ENCODE assay signal across 11 mouse cellular contexts in genomic region chr8:82027401-82027800, GRCm38 (mm10).
DNase-seq lines count a peak whose midpoint lies in the region; ATAC-seq and TF ChIP-seq lines count a peak whose summit lies in the region.
"Had no signal": no experiment of that assay in that cellular context is flagged by ENCODE, and none has a peak within 500 bp of the region (broad histone marks: within the 10 kb centered on the region; RNA-seq: fewer than 3 reads in every experiment).

No protein-coding gene starts in this region.

- no peak overlapping the region for H3K4me2 ChIP-seq in neural tube, embryonic 12.5 days (replicated peaks)
- H3K4me2 ChIP-seq: embryonic facial prominence, embryonic 13.5 days; liver, embryonic 13.5 days; stomach, embryonic 15.5 days had no signal

- no peak overlapping the region for H3K27ac ChIP-seq in heart, embryonic 10.5 days
- H3K27ac ChIP-seq in neural tube, embryonic 12.5 days = no peak overlapping the region
- H3K27ac ChIP-seq in gastrocnemius, adult 2 months = no peak overlapping the region
- H3K27ac ChIP-seq: embryonic facial prominence, embryonic 13.5 days; liver, embryonic 13.5 days; stomach, embryonic 15.5 days had no signal

- H3K4me3 ChIP-seq in heart, embryonic 10.5 days = no peak overlapping the region
- no peak overlapping the region for H3K4me3 ChIP-seq in neural tube, embryonic 12.5 days
- H3K4me3 ChIP-seq in gastrocnemius, adult 2 months = no peak overlapping the region
- H3K4me3 ChIP-seq: embryonic facial prominence, embryonic 13.5 days; liver, embryonic 13.5 days; stomach, embryonic 15.5 days had no signal

- intact Hi-C loops in gastrocnemius, adult 2 months (cut with DNase I) = loop anchor here (5.0 kb wide), 1 partner anchor 680 kb away; no protein-coding TSS in a partner anchor

- no peak for TF ChIP-seq CTCF in gastrocnemius, adult 2 months (IDR thresholded peaks at IDR 0.05)

- no peaks in the 10 kb centered on the region for H3K27me3 ChIP-seq in heart, embryonic 10.5 days (ENCODE audit: insufficient read depth, poor library complexity, severe bottlenecking)
- H3K27me3 ChIP-seq in neural tube, embryonic 12.5 days (replicated peaks) = no peaks in the 10 kb centered on the region
- H3K27me3 ChIP-seq: embryonic facial prominence, embryonic 13.5 days; liver, embryonic 13.5 days; stomach, embryonic 15.5 days had no signal

- peaks cover 4% of the 10 kb centered on the region; the same call in 1 of the 2 replicates for H3K4me1 ChIP-seq in heart, embryonic 10.5 days
- H3K4me1 ChIP-seq in neural tube, embryonic 12.5 days = no peaks in the 10 kb centered on the region
- H3K4me1 ChIP-seq: liver, embryonic 13.5 days; stomach, embryonic 15.5 days had no signal

- WGBS in heart, embryonic 10.5 days = 60% methylated on average over 3 of the region's 3 CpGs
- 26% methylated on average over 3 of the region's 3 CpGs for WGBS in neural tube, embryonic 12.5 days

- H3K9me3 ChIP-seq in heart, embryonic 10.5 days = no peaks in the 10 kb centered on the region
- no peaks in the 10 kb centered on the region for H3K9me3 ChIP-seq in neural tube, embryonic 12.5 days
- H3K9me3 ChIP-seq: embryonic facial prominence, embryonic 13.5 days; liver, embryonic 13.5 days; stomach, embryonic 15.5 days had no signal

- H3K9ac ChIP-seq in neural tube, embryonic 12.5 days = no peak overlapping the region
- H3K9ac ChIP-seq: embryonic facial prominence, embryonic 13.5 days; liver, embryonic 13.5 days; stomach, embryonic 15.5 days had no signal

- no peaks in the 10 kb centered on the region for H3K36me3 ChIP-seq in heart, embryonic 10.5 days
- no peaks in the 10 kb centered on the region for H3K36me3 ChIP-seq in neural tube, embryonic 12.5 days
- H3K36me3 ChIP-seq: embryonic facial prominence, embryonic 13.5 days; liver, embryonic 13.5 days; stomach, embryonic 15.5 days had no signal

- DNase-seq in heart, adult 11 months = peak; percentile 90
- DNase-seq in heart, embryonic 10.5 days (ENCODE audit: low spot score) = no peak
- DNase-seq in 416B (ENCODE audit: low read depth) (peak; percentile 43), liver (no peak)
- DNase-seq in kidney, adult 18-20 months = peak; percentile 28
- DNase-seq in gastrocnemius, adult 2 months = no peak
- DNase-seq: liver, embryonic 13.5 days had no signal

- ATAC-seq in cerebellum, adult (ENCODE audit: insufficient number of reproducible peaks, low FRiP score, low TSS enrichment) = peak; percentile 78
- peak; percentile 72; the same call in 1 of the 2 replicates for ATAC-seq in neural tube, embryonic 12.5 days (ENCODE audit: low FRiP score, low read depth)

Comparison
In these comparisons a context has a peak if more than half of its experiments do, and no peak if none do; other contexts are left out.
1. DNase-seq: peak in heart, adult 11 months (single experiment), 416B (single experiment) and kidney, adult 18-20 months (single experiment); none in heart, embryonic 10.5 days (single experiment), liver (single experiment) and gastrocnemius, adult 2 months (single experiment).